8 mouse cellular contexts compared by ENCODE assay signal in genomic region chr16:18411802-18412476, GRCm38 (mm10). TPM values are rescaled to one million over a fixed set of nuclear protein-coding genes. Genes with fewer than 3 reads are reported as not detected.
A peak's percentile ranks its signal among the peaks of the same experiment; 100 is the strongest.
DNase-seq lines count a peak whose midpoint lies in the region; ATAC-seq and TF ChIP-seq lines count a peak whose summit lies in the region.
"Had no signal": no experiment of that assay in that cellular context is flagged by ENCODE, and none has a peak within 500 bp of the region (broad histone marks: within the 10 kb centered on the region; RNA-seq: fewer than 3 reads in every experiment).

No protein-coding gene starts in this region.

- no peak overlapping the region for H3K9ac ChIP-seq in liver, embryonic 11.5 days (ENCODE audit: low read depth, low read length)
- no peak overlapping the region for H3K9ac ChIP-seq in liver, embryonic 12.5 days

- peaks cover 46% of the 10 kb centered on the region for H3K36me3 ChIP-seq in liver, embryonic 11.5 days (ENCODE audit: control insufficient read depth, insufficient read depth, low read length)
- peaks cover 95% of the 10 kb centered on the region for H3K36me3 ChIP-seq in liver, embryonic 12.5 days

- 0 out of 2 replicates have a peak overlapping the region, but pooled peaks have one; percentile 16 for H3K27ac ChIP-seq in liver, embryonic 11.5 days (ENCODE audit: low read depth, low read length)
- no peak overlapping the region for H3K27ac ChIP-seq in liver, embryonic 12.5 days
- peak overlapping the region; percentile 70 for H3K27ac ChIP-seq in gastrocnemius, adult 2 months
- H3K27ac ChIP-seq: neural tube, embryonic 12.5 days had no signal

- H3K4me1 ChIP-seq in liver, embryonic 11.5 days (replicated peaks; ENCODE audit: control insufficient read depth, insufficient read depth, low read length) = peaks cover 3% of the 10 kb centered on the region
- peaks cover 30% of the 10 kb centered on the region for H3K4me1 ChIP-seq in liver, embryonic 12.5 days

- no peak for ATAC-seq in liver, embryonic 11.5 days (replicated peaks; ENCODE audit: low FRiP score)
- no peak for ATAC-seq in liver, embryonic 12.5 days
- 0 out of 2 replicates have a peak, but pooled peaks have one; percentile 8 for ATAC-seq in megakaryocyte-erythroid progenitor cell, adult 5-6 weeks (replicated peaks; ENCODE audit: low FRiP score, low TSS enrichment, poor library complexity, severe bottlenecking)

- H3K27me3 ChIP-seq in liver, embryonic 11.5 days (replicated peaks; ENCODE audit: control insufficient read depth, insufficient read depth, low read length) = no peaks in the 10 kb centered on the region
- no peaks in the 10 kb centered on the region for H3K27me3 ChIP-seq in liver, embryonic 12.5 days (replicated peaks)
- H3K27me3 ChIP-seq: neural tube, embryonic 12.5 days had no signal

- no peak overlapping the region for H3K4me3 ChIP-seq in liver, embryonic 11.5 days (ENCODE audit: low read depth, low read length)
- no peak overlapping the region for H3K4me3 ChIP-seq in liver, embryonic 12.5 days
- H3K4me3 ChIP-seq in gastrocnemius, adult 2 months = peak overlapping the region; percentile 25
- H3K4me3 ChIP-seq: neural tube, embryonic 12.5 days had no signal

- intact Hi-C loops in gastrocnemius, adult 2 months (cut with DNase I) = no loop called here

- TF ChIP-seq CTCF in gastrocnemius, adult 2 months (IDR thresholded peaks at IDR 0.05) = no peak

- H3K4me2 ChIP-seq in liver, embryonic 11.5 days = no peak overlapping the region
- no peak overlapping the region for H3K4me2 ChIP-seq in liver, embryonic 12.5 days
- H3K4me2 ChIP-seq: neural tube, embryonic 12.5 days had no signal

- no peak for DNase-seq in liver, embryonic 11.5 days (ENCODE audit: low spot score)
- peak; percentile 87 for DNase-seq in adrenal gland, postnatal 10 days
- DNase-seq in gastrocnemius, adult 2 months = peak; percentile 87
- peak; percentile 91 to 95 for DNase-seq in kidney, adult 8-10 months
- no peak for DNase-seq in urinary bladder, adult 2 months (ENCODE audit: low spot score)

- WGBS in liver, embryonic 11.5 days = 81% methylated on average over 12 of the region's 12 CpGs
- WGBS in liver, embryonic 12.5 days (ENCODE audit: insufficient replicate concordance) = 78% methylated on average over 12 of the region's 12 CpGs

- H3K9me3 ChIP-seq in liver, embryonic 11.5 days (ENCODE audit: control insufficient read depth, low read length) = no peaks in the 10 kb centered on the region
- H3K9me3 ChIP-seq in liver, embryonic 12.5 days (replicated peaks) = no peaks in the 10 kb centered on the region
- H3K9me3 ChIP-seq: neural tube, embryonic 12.5 days had no signal

RNA-seq across cellular contexts. Expression of gene Txnrd2, which starts 14.2 kb away (rescaled TPM):
- polyA plus RNA-seq in liver, embryonic 11.5 days (2014; fragmentation: Nextera tagmentation; extraction: Ambion mirVana) = 83.7 and 91.8 TPM in 2 replicates
- 106 and 107 TPM in 2 replicates for polyA plus RNA-seq in liver, embryonic 12.5 days (2016; fragmentation: Nextera tagmentation; extraction: Ambion mirVana)
- 10 to 100 TPM; 61.5 to 62.8 TPM for total RNA-seq in adrenal gland, postnatal 10 days (2021)
- total RNA-seq in gastrocnemius, adult 2 months (2021) = 10 to 100 TPM; 18.9 to 21.4 TPM
- total RNA-seq in megakaryocyte-erythroid progenitor cell, adult 5-6 weeks (2014; fragmentation: Nextera tagmentation) = 75.4 and 82.3 TPM in 2 replicates
- 97.2 and 145 TPM in 2 replicates for total RNA-seq in megakaryocyte-erythroid progenitor cell, adult 5-6 weeks (2017)
- 16.5 and 21.5 TPM in 2 replicates for polyA plus RNA-seq in urinary bladder, adult 2 months (2012; rRNA removed)

RNA-seq across cellular contexts. Expression of gene Comt, which starts 14.7 kb away (rescaled TPM):
- 140 and 141 TPM in 2 replicates for polyA plus RNA-seq in liver, embryonic 11.5 days (2014; fragmentation: Nextera tagmentation; extraction: Ambion mirVana)
- polyA plus RNA-seq in liver, embryonic 12.5 days (2016; fragmentation: Nextera tagmentation; extraction: Ambion mirVana) = 113 and 120 TPM in 2 replicates
- 100 to 1,000 TPM; 131 to 148 TPM for total RNA-seq in adrenal gland, postnatal 10 days (2021)
- 10 to 100 TPM; 35.4 to 43.5 TPM for total RNA-seq in gastrocnemius, adult 2 months (2021)
- total RNA-seq in megakaryocyte-erythroid progenitor cell, adult 5-6 weeks (2014; fragmentation: Nextera tagmentation) = 84.0 and 105 TPM in 2 replicates
- total RNA-seq in megakaryocyte-erythroid progenitor cell, adult 5-6 weeks (2017) = 56.1 and 59.7 TPM in 2 replicates
- 169 and 205 TPM in 2 replicates for polyA plus RNA-seq in urinary bladder, adult 2 months (2012; rRNA removed)

Comparison
In these comparisons a context has a peak if more than half of its experiments do, and no peak if none do; other contexts are left out.
1. DNase-seq: peak in adrenal gland, postnatal 10 days (single experiment), gastrocnemius, adult 2 months (single experiment) and kidney, adult 8-10 months (2 of 2); none in liver, embryonic 11.5 days (single experiment) and urinary bladder, adult 2 months (single experiment).